Mouse (Mus musculus): ENCODE data around the gene Loxl3. TPM values are rescaled to one million over a fixed set of nuclear protein-coding genes. Genes with fewer than 3 reads are reported as not detected.
A peak's percentile ranks its signal among the peaks of the same experiment; 100 is the strongest.

Loxl3 gene
- total and polyA plus RNA-seq, 2 experiments from 2014 or later: 4.5 to 4.7 TPM

- no peak for TF ChIP-seq CTCF (IDR thresholded peaks at IDR 0.05; ENCODE audit: low read depth)
- ATAC-seq (no peak), DNase-seq (no peak)
- WGBS: 15% methylated on average over 5 of the region's 5 CpGs
- Histone ChIP-seq H3K36me3 (ENCODE audit: insufficient read depth) (peaks cover 14% of the 10 kb centered on the region; the same call in 1 of the 2 replicates), H3K27ac (ENCODE audit: low read depth, low read length) (no peak overlapping the region), H3K4me1 (ENCODE audit: insufficient read depth) (no peaks in the 10 kb centered on the region), H3K4me3 (ENCODE audit: low read depth, low read length) (no peak overlapping the region), H3K27me3 (ENCODE audit: insufficient read depth, low read length) (peaks cover 38% of the 10 kb centered on the region), H3K9me3 (ENCODE audit: low read length) (no peaks in the 10 kb centered on the region), H3K9ac (no peak overlapping the region), H3K4me2 (ENCODE audit: low read depth) (no peak overlapping the region)
Measured at GRCm38 (mm10) chr6:83083497-83083896, 49.5 kb downstream of the Loxl3 start.

DNA sequence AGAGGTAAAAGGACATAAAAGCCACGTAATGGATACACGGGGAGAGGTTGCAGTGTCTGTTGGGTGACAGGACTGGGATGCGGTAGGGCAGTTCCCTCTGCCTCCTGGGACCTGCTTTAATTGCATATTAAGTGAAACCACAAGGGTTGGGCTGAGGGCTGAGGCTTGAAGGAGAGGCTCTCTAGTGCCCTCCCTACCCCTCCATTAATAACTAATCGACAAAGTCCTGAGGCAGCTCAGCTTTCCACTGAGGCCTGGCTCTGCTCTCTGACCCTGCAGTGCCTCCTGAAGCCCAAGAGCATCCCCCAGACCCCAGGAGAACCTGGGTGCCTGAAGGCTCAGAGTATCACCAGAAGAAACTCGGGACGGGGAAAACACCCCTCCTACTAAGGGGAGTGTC lies 50.5 kb downstream of the Loxl3 start:
- no peak for ATAC-seq
- no peaks in the 10 kb centered on the region for H3K4me1 ChIP-seq (ENCODE audit: insufficient read depth)
- no peak for TF ChIP-seq CTCF (IDR thresholded peaks at IDR 0.05; ENCODE audit: low read depth)
- no peak overlapping the region for H3K9ac ChIP-seq
- no peak overlapping the region for H3K4me3 ChIP-seq (ENCODE audit: low read depth, low read length)
- no peak overlapping the region for H3K4me2 ChIP-seq (ENCODE audit: low read depth)
- H3K36me3 ChIP-seq (ENCODE audit: insufficient read depth): peaks cover 14% of the 10 kb centered on the region; the same call in 1 of the 2 replicates
- no peak overlapping the region for H3K27ac ChIP-seq (ENCODE audit: low read depth, low read length)
- WGBS: 4% methylated on average over 6 of the region's 6 CpGs
- H3K9me3 ChIP-seq (ENCODE audit: low read length): no peaks in the 10 kb centered on the region
- no peak for DNase-seq
- peaks cover 46% of the 10 kb centered on the region for H3K27me3 ChIP-seq (ENCODE audit: insufficient read depth, low read length)

GRCm38 (mm10) chr6:83086121-83087035 lies 52.4 kb downstream of the Loxl3 start, which contains the start of gene Lbx2:
Lbx2 (plus strand) TSS chr6:83086367.
- ATAC-seq: no peak

GRCm38 (mm10) chr6:83087205-83087925 lies 53.4 kb downstream of the Loxl3 start:
- DNase-seq: no peak
- no peak overlapping the region for H3K4me3 ChIP-seq (ENCODE audit: low read depth, low read length)
- H3K27me3 ChIP-seq (ENCODE audit: insufficient read depth, low read length): peaks cover 56% of the 10 kb centered on the region
- ATAC-seq: no peak
- WGBS: 1% methylated on average over 47 of the region's 47 CpGs
- H3K27ac ChIP-seq (ENCODE audit: low read depth, low read length): no peak overlapping the region
- TF ChIP-seq CTCF (IDR thresholded peaks at IDR 0.05; ENCODE audit: low read depth): no peak
- H3K4me2 ChIP-seq (ENCODE audit: low read depth): peak overlapping the region; percentile 23; the same call in 1 of the 2 replicates
- no peak overlapping the region for H3K9ac ChIP-seq
- H3K36me3 ChIP-seq (ENCODE audit: insufficient read depth): no peaks in the 10 kb centered on the region
- no peaks in the 10 kb centered on the region for H3K9me3 ChIP-seq (ENCODE audit: low read length)
- no peaks in the 10 kb centered on the region for H3K4me1 ChIP-seq (ENCODE audit: insufficient read depth)

More at GRCm38 (mm10) chr6:83086121-83087035, 52.4 kb downstream of the Loxl3 start, which contains the start of gene Lbx2:
- no peak within 1 kb of the TSS for H3K9ac ChIP-seq
- peaks cover 4% of the 10 kb centered on the region; the same call in 1 of the 2 replicates for H3K36me3 ChIP-seq (ENCODE audit: insufficient read depth)
- no peak within 1 kb of the TSS for H3K4me3 ChIP-seq (ENCODE audit: low read depth, low read length)
- no peak within 1 kb of the TSS for H3K27ac ChIP-seq (ENCODE audit: low read depth, low read length)
- no peaks in the 10 kb centered on the region for H3K9me3 ChIP-seq (ENCODE audit: low read length)
- H3K27me3 ChIP-seq (ENCODE audit: insufficient read depth, low read length): peaks cover 56% of the 10 kb centered on the region
- DNase-seq: no peak
- H3K4me2 ChIP-seq (ENCODE audit: low read depth): no peak within 1 kb of the TSS
- 5% methylated on average over 42 of the region's 42 CpGs for WGBS
- H3K4me1 ChIP-seq (ENCODE audit: insufficient read depth): no peaks in the 10 kb centered on the region
- TF ChIP-seq CTCF (IDR thresholded peaks at IDR 0.05; ENCODE audit: low read depth): no peak

- peak overlapping the region; percentile 23; the same call in 1 of the 2 replicates for H3K4me2 ChIP-seq (ENCODE audit: low read depth)
- H3K27ac ChIP-seq (ENCODE audit: low read depth, low read length): no peak overlapping the region
- H3K4me3 ChIP-seq (ENCODE audit: low read depth, low read length): no peak overlapping the region
- TF ChIP-seq CTCF (IDR thresholded peaks at IDR 0.05; ENCODE audit: low read depth): no peak
- H3K9me3 ChIP-seq (ENCODE audit: low read length): no peaks in the 10 kb centered on the region
- no peaks in the 10 kb centered on the region for H3K36me3 ChIP-seq (ENCODE audit: insufficient read depth)
- peaks cover 56% of the 10 kb centered on the region for H3K27me3 ChIP-seq (ENCODE audit: insufficient read depth, low read length)
- no peak overlapping the region for H3K9ac ChIP-seq
- 7% methylated on average over 9 of the region's 9 CpGs for WGBS
- no peak for DNase-seq
- no peaks in the 10 kb centered on the region for H3K4me1 ChIP-seq (ENCODE audit: insufficient read depth)
- no peak for ATAC-seq
Measured at GRCm38 (mm10) chr6:83087926-83088260, 53.9 kb downstream of the Loxl3 start.

- Histone ChIP-seq H3K9me3 (ENCODE audit: low read length) (no peaks in the 10 kb centered on the region), H3K4me2 (ENCODE audit: low read depth) (no peak overlapping the region), H3K9ac (no peak overlapping the region), H3K27me3 (ENCODE audit: insufficient read depth, low read length) (peaks cover 26% of the 10 kb centered on the region), H3K4me3 (ENCODE audit: low read depth, low read length) (no peak overlapping the region), H3K4me1 (ENCODE audit: insufficient read depth) (no peaks in the 10 kb centered on the region), H3K27ac (ENCODE audit: low read depth, low read length) (no peak overlapping the region), H3K36me3 (ENCODE audit: insufficient read depth) (no peaks in the 10 kb centered on the region)
- 48% methylated on average over 6 of the region's 6 CpGs for WGBS
- no peak for TF ChIP-seq CTCF (IDR thresholded peaks at IDR 0.05; ENCODE audit: low read depth)
- ATAC-seq: no peak
- DNase-seq: no peak
Measured at GRCm38 (mm10) chr6:83092416-83093127, 58.6 kb downstream of the Loxl3 start.
